Mouse (Mus musculus) cortical plate, adult 2 months (tissue): ENCODE measurements around the gene Nutm1. TPM values are rescaled to one million over a fixed set of nuclear protein-coding genes. Genes with fewer than 3 reads are reported as not detected.
A peak's percentile ranks its signal among the peaks of the same experiment; 100 is the strongest.

Experiments
- H3K27ac ChIP-seq: fragments of 200-500 bp; 2 replicates; pipeline ENCODE4 v1.5.1; 2012; ENCODE audit warnings: low read length, control low read depth, inconsistent platforms; ENCODE audit not compliant: insufficient read depth
- H3K4me1 ChIP-seq: fragments of 200-500 bp; 2 replicates; pipeline ENCODE4 v1.6.1; 2011; ENCODE audit warnings: low read length; ENCODE audit not compliant: control insufficient read depth, insufficient read depth
- H3K4me3 ChIP-seq: fragments of 200-500 bp; 2 replicates; pipeline ENCODE4 v1.5.1; 2011; ENCODE audit warnings: mild to moderate bottlenecking, low read length, control low read depth; ENCODE audit not compliant: insufficient read depth
- CTCF ChIP-seq: fragments of 200-500 bp; IDR thresholded peaks from 2 replicates; pipeline ENCODE4 v1.5.1; 2011; ENCODE audit warnings: mild to moderate bottlenecking, control low read depth, low read length; ENCODE audit not compliant: insufficient read depth; ENCODE audit errors: extremely low read depth
- POLR2A ChIP-seq: fragments of 200-500 bp; IDR thresholded peaks from 2 replicates; pipeline ENCODE4 v1.6.1; 2011; ENCODE audit warnings: mild to moderate bottlenecking, low read length, control low read depth; ENCODE audit not compliant: insufficient read depth; ENCODE audit errors: extremely low read depth
- polyA plus RNA-seq: library from polyadenylated mRNA; depleted of rRNA; stranded (reverse); fragments of >200 nt; gene quantifications from 2 replicates; pipeline ENCODE4 v1.2.3, GENCODE M21; 2012

Gene Nutm1
- polyA plus RNA-seq, 1 experiment = 0.10 TPM

- no peaks in the 10 kb centered on the region; the same call in 1 of the 2 replicates for H3K4me1 ChIP-seq
- peak; percentile 35; the same call in 1 of the 2 replicates for TF ChIP-seq POLR2A
- no peak for TF ChIP-seq CTCF
- H3K27ac ChIP-seq = peak overlapping the region; percentile 66
- H3K4me3 ChIP-seq = peak overlapping the region; percentile 88
Observed at GRCm38 (mm10) chr2:112239935-112240721, 19.0 kb downstream of the Nutm1 start.

GRCm38 (mm10) chr2:112239212-112239934 is 19.7 kb downstream of the Nutm1 start, which contains the start of gene Lpcat4:
Lpcat4 (plus strand) TSS chr2:112239468.
- peak within 1 kb of the TSS; percentile 99 for H3K27ac ChIP-seq
- H3K4me1 ChIP-seq = no peaks in the 10 kb centered on the region; the same call in 1 of the 2 replicates
- TF ChIP-seq POLR2A (peak; percentile 87), CTCF (peak; percentile 61)
- peak within 1 kb of the TSS; percentile 88 for H3K4me3 ChIP-seq

GRCm38 (mm10) chr2:112238006-112238405 is 21.1 kb downstream of the Nutm1 start:
- H3K27ac ChIP-seq = no peak overlapping the region

GRCm38 (mm10) chr2:112236620-112237019 is 22.5 kb downstream of the Nutm1 start:
- no peak for TF ChIP-seq CTCF
- TF ChIP-seq POLR2A = no peak
- H3K4me1 ChIP-seq = no peaks in the 10 kb centered on the region; the same call in 1 of the 2 replicates

More at GRCm38 (mm10) chr2:112238006-112238405, 21.1 kb downstream of the Nutm1 start:
- no peaks in the 10 kb centered on the region; the same call in 1 of the 2 replicates for H3K4me1 ChIP-seq
- TF ChIP-seq CTCF (no peak), POLR2A (no peak)
- no peak overlapping the region; the same call in 1 of the 2 replicates for H3K4me3 ChIP-seq

GRCm38 (mm10) chr2:112232623-112233022 is 26.5 kb downstream of the Nutm1 start:
- no peak for TF ChIP-seq CTCF
- no peak for TF ChIP-seq POLR2A
- Histone ChIP-seq H3K27ac (no peak overlapping the region), H3K4me1 (no peaks in the 10 kb centered on the region), H3K4me3 (no peak overlapping the region)

More at GRCm38 (mm10) chr2:112236620-112237019, 22.5 kb downstream of the Nutm1 start:
- Histone ChIP-seq H3K4me3 (no peak overlapping the region), H3K27ac (no peak overlapping the region)

- Histone ChIP-seq H3K4me1 (peaks cover 1% of the 10 kb centered on the region; the same call in 1 of the 2 replicates), H3K4me3 (no peak overlapping the region), H3K27ac (peak overlapping the region; percentile 84; the same call in 1 of the 2 replicates)
- TF ChIP-seq POLR2A (no peak), CTCF (no peak)
Observed at GRCm38 (mm10) chr2:112224356-112224755, 34.7 kb downstream of the Nutm1 start.

GRCm38 (mm10) chr2:112222607-112223006 is 36.5 kb downstream of the Nutm1 start:
- no peak for TF ChIP-seq CTCF
- TF ChIP-seq POLR2A = no peak
- peaks cover 1% of the 10 kb centered on the region; the same call in 1 of the 2 replicates for H3K4me1 ChIP-seq
- H3K4me3 ChIP-seq = no peak overlapping the region
- H3K27ac ChIP-seq = no peak overlapping the region

GRCm38 (mm10) chr2:112220880-112221279 is 38.2 kb downstream of the Nutm1 start:
- Histone ChIP-seq H3K4me1 (peaks cover 1% of the 10 kb centered on the region; the same call in 1 of the 2 replicates), H3K27ac (no peak overlapping the region), H3K4me3 (no peak overlapping the region)
- TF ChIP-seq CTCF = no peak
- no peak for TF ChIP-seq POLR2A

- H3K4me1 ChIP-seq = no peaks in the 10 kb centered on the region
- no peak for TF ChIP-seq CTCF
- no peak for TF ChIP-seq POLR2A
- no peak overlapping the region for H3K27ac ChIP-seq
Observed at GRCm38 (mm10) chr2:112217614-112218013, 41.5 kb downstream of the Nutm1 start.

More at GRCm38 (mm10) chr2:112217614-112218013, 41.5 kb downstream of the Nutm1 start:
- no peak overlapping the region for H3K4me3 ChIP-seq
